Mouse (Mus musculus) CH12.LX (cell line): ENCODE data around the gene Theg.

Experiments
- SIN3A ChIP-seq: IDR thresholded peaks from 2 replicates; pipeline ENCODE4 v1.6.1; 2012; ENCODE audit warnings: low read length, improper control_type of control experiment, inconsistent platforms
- TBP ChIP-seq: conservative IDR thresholded peaks from 2 replicates; pipeline ENCODE4 v1.6.1; 2011; ENCODE audit warnings: low read depth, low read length, improper control_type of control experiment

GRCm38 (mm10) chr10:79542171-79542570 lies 45.0 kb downstream of the Theg start:
- TF ChIP-seq SIN3A (no peak), TBP (no peak)
